Mouse (Mus musculus): ENCODE data around the gene Rab8b.

Rab8b gene

DNA sequence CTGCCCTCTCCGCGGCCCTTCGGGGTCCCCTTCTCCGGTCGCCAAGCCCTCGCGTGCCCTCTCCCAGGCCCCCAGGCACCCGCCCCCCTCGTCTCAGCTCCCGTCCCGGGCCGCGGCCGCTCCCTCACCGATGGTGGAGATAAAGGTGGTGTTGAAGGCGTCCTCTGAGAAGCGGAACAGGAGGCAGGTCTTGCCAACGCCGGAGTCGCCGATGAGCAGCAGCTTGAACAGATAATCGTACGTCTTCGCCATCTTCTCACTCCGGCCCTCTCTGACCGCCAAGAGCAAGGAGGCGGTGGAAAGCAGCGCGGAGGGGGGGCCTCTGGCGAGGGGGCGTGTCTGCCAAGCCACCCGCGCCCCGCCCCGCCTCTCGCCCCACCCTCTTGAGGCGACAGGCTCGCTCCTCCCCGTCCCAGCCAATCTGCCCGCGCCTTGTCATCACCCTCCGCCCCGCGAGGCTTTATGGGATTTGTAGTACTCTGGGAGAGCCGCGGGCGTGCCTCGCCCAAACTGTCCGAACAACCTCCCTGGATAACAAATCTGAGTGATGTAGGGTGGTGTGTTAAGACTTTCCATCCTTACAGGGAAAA lies at the start of gene Rab8b:
TSS of gene Rab8b (minus strand) at position 306 of the 590 bp plus-strand sequence.
- peak; percentile 96 for DNase-seq (ENCODE audit: low spot score)

DNA sequence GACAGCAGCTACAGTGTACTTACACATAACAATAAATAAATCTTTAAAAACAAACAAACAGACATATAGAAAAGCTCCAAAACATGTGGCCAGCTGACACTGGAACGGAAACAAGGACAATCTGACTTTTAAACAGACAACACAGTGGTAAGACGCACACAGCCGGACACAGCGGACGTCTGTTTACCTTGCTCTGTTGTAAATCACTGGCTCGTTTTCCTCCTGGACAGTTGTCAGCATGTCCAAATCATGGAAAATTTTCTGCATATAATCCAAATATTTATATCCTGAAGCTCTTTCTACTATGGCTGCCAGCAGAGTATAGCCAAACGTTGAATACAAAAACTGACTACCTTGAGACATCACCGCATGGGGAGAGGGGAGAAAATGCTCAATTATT lies 48.0 kb upstream of the Rab8b start:
- DNase-seq (ENCODE audit: low spot score), result no peak

DNA sequence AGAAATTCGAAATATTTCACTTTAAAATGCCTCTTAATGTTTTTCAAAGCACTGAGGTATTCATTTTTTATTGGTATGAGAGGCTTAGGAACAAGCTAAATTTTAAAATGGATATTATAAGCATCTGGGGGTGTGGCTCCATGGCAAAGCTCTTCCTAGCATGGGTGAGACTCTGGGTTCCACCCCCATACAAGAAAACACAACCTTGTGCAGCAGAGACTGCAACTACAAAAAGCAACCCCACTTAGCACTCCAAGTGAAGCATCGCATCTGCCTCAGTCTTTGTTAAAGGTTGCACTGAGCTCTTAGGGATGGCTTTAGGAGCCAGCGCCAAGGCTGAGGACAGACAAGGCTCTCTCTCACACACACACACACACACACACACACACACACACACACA lies 42.0 kb upstream of the Rab8b start:
- no peak for DNase-seq (ENCODE audit: low spot score)

DNA sequence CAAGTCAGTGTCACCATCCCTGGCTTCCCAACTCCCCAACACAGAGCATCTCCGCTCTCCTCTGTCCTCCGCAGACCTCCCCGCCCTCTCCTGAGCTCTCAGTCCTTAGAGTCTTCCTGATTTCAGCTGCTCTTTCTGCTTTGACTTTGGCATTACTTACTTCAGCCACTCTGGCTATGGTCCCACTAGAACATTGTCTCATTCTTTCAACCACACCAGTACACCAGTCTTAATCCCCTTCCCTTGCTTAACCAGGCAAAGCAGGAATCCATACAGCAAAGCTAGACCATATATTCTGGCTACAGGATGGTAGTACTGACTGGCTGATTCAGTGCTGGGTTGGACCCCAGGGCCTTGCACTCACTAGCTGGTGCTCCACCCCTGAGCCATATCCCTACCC lies 38.0 kb upstream of the Rab8b start:
- no peak for DNase-seq (ENCODE audit: low spot score)

DNA sequence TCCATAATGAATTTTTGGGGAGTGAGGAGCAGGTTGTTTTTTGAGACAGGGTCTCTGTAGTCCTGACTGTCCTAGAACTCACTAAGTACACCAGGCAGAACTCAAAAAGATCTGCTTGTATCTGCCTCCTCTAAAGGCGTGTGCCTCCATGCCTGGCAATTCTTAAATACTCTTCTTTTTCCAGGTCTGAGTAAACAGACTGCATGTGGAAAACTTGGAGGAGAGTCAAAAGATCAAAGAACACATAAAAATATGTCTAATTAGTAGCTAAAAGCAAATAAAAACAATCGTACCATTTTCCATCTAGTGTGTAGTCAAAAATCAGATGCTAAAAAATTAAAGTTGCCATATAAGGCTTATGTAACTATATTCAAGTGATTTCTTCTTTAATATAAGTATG lies 33.4 kb upstream of the Rab8b start:
- DNase-seq (ENCODE audit: low spot score), result no peak

DNA sequence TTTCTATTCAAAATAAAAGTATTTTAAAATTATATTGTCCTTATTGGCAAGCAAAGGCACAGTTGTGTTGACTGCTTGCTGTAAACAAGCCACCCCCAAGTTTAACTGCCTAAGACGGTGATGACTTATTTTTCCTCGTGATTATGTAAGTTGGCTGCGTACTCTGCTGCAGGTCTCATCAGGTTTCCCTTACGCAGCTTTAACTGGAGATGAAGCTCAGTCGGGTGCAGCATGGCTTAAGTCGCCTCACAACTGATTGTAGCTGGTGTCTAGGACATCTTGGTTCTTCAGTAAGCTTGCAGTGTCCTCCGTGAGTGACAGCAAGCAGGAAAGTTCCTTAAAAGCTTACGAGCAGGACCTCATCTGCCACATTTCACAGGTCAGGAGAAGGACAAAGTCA lies 32.8 kb upstream of the Rab8b start:
- DNase-seq (ENCODE audit: low spot score), result no peak

DNA sequence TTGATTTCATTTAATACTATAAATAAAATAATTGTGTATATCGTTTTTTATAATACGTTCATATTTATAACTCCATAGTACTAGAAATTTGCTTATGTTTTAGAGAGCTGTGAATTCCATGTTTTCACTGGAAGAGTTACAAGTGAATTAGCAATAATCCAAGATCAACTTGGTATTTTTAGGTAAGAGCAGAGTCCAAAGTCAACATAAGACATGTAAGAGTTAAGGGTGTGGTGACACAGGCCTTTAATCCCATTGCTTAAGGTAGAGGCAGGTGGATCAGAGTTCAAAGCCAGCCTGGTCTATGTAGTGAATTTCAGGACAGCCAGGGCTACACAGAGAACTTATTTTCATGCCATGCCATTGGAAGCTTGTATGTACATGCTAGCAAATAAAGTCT lies 29.0 kb upstream of the Rab8b start:
- no peak for DNase-seq (ENCODE audit: low spot score)

DNA sequence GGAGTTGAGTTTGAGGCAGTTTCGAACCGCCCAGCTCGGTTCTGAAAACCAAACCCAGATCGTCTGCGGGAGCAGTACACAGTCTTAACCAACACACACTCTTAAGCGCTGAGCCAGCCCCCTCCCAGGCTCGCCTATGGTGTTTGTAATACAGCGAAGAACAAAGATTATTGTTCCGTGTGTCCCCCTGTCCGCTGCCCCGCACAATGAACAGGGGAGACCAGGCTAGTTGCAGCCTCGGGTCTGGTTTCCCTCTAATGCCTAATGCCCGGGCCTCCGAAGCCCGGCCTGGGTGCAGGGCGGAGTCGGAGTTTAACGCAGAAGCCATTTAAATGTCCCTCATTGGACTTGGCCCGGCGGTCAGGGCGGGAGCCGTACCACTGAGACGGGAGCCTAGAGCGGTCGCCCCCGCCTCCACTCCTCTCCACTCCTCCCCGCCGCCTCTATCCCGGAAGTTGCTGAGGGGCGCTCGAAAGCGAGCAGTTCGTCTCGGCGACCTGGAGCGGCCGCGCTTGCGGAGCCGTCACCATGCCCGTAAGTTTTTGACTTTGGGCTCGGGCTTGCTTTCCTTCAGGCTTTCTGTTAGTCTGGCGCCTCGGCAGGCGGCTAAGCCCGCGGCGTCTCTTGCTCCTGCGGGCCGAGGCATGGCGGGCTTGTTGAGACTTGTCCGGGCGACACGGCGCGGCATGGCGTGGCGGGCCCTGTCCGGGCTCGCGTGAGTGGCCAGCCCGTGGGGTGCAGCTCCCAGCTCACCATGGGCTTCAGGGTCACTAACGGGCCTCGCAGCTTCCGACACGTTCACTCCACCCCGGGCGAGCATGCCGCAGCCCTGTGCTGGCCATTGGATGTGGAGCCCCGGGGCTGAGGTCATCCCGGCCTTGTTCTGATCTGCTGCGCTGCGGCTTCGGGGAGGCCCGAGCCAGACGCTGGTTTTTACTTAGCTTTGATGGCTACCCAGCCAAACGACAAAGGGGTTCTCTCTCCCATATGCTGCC lies 26.5 kb upstream of the Rab8b start, which contains the start of gene Rps27l:
TSS of gene Rps27l (plus strand) at position 440 of the 995 bp plus-strand sequence.
- DNase-seq (ENCODE audit: low spot score), result peak; percentile 95

DNA sequence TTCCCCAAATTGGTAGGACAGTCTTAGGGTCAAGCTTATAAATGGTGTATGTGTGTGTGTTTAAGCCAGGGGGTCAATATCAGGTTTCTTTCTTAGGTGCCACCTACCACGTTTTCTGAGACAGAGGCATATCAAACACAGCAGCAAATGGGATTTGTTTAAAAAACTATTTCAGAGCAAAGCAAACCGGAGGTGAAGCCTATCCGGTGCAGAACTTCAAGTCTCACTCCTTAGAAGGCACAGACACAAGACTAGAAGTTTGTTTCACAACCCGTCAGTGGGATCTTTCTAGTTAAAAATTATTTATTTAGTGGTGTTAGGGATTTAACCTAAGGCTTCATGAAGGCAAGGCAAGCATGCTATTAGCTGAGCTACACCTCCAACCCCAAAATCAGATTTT lies 25.7 kb upstream of the Rab8b start:
- no peak for DNase-seq (ENCODE audit: low spot score)

DNA sequence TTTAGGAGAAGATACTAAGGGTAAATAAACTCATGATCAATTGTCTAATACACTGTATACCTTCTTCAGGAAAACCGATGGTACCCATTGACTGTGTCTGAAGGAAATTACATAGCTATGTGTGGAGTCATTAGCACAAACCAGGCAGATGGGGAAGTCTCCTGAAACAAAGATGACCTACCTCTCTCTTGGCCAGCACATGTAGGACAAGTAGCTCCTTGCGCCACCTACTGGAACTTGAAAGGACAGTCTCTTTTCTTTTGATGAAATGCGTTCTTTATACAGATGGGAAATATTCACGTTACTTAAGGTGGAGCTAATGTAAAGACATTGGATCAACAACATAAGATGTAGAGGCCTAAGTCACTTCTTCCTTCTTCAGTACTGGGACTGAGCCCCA lies 19.3 kb upstream of the Rab8b start:
- peak; percentile 73 for DNase-seq (ENCODE audit: low spot score)

DNA sequence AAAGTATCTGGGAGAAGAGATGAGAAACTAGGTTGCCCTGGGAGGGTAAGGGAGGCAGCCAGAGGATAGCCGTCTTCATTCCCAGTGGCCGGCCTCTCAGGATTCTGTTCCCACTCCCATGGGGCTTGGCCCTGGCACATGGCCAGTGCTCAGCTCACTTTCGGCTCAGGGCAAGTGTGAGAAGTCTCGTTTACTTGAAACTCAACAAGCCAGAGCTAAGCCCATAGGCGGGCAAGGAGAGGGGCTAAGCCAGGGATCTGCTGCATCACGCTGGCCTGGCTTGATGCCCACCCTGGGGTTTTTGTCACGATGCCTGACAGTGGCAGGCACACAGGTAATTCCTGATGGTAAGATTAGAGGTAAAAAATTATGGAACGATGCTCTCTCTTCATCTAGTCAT lies 18.0 kb upstream of the Rab8b start:
- DNase-seq (ENCODE audit: low spot score), result no peak

DNA sequence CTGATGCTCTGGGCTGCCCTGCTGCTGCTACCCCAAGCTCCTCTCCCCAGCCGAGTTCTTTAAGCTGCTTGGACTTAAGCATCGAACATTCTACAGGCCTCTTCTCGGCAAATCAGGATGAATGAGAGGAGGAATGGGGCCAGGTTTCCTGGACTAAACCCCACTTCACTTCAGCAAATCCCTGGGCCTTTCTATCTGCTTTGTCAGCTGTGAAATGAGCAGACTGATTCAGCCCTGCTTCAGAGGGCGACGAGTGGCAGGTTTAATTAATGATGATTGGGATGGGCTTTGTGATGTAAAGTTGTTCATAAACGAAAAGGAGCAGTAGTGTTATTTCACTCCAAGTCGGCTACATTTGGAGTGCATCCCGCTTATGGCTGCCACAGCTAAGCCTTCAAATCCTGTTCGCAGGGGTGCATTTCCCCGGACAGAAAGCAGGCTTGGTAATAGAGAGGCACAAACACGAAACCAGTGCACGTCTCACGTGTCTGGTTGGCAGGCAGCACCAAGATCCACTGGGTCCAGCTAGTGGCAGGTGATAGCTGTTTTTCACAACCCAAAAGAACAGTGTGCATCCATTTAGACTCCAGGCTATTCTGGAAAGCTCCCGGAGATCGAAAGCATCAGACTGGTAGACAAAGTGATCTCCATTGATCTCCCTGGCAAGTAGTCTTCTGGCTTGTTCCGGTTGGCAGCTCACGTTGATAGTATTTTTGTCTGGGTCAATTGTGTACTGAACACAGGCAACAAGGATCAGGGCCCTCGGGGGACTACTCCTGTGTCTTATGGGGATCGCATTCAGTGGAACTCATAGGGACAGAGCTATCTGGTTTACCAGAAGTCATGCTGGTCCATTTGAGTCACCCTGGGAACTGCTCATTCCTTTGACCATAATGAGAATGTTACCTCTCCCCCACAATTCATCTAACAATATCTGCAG lies 14.7 kb upstream of the Rab8b start:
- no peak for DNase-seq (ENCODE audit: low spot score)

DNA sequence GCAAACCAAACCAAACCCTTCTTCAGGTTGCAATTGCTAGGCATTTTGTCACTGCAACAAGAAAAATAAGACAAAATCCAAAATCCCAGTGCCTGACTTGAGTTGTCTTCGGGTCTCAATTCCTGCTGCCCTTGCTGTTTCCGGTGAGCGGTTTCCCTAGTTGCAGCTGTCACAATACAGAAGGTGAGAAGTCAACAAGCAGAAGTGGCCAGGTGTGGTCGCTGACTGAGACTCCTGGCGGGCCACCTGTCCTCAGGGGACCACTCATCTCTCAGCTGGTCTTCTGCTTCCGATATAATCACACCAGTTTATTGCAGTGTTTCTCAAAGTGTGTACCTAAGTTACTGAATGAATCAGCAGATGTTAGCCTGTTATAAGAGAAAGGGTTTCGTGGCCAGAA lies 10.9 kb upstream of the Rab8b start:
- no peak for DNase-seq (ENCODE audit: low spot score)

DNA sequence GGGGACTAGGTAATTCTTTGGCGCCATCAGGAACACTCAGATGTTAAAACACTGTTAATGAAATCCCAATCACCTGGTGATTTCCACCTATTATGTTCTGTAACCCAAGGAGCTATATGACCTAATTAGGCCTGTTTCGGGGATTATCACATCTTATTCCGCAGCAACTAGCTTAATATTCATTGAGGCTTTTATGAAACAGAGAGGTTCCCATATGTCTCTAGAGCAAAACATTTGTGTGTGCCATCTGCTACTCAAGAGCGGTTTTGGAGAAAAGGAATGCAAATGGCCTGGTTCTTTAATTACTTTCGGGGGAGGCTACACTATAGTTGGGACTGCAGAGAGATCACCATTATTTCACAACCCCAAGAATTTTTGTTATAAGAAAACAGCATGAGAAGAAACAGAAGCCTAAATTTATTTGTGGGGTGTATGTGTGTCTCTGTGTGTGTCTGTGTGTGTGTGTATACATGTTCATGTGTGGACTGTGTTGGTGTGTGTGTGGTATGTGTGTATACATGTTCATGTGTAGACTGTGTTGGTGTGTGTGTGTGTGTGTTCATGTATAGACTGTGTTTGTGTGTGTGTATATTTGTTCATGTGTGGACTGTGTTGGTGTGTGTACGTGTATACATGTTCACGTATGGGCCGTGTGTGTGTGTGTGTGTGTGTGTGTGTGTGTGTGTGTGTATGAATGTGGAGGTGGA lies 8.4 kb upstream of the Rab8b start:
- DNase-seq (ENCODE audit: low spot score), result no peak

DNA sequence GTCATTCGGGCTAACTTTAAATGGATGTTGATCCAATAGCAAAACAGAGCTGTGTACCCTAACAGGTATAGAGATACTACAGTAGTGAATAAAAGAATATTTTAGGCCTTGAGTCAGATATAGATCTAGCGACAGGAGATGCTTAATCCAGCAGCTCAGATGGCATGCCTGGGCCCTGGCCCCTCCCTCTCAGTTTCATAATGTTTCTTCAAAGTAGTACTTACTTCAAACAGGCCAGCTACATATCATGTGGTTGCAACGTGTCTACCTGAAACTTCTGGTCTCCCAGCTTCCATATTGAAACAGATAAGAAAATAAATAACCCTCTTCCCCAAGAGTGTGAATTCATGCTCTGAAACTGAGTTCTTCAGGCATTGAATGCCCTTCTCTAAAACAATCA lies 6.4 kb upstream of the Rab8b start:
- DNase-seq (ENCODE audit: low spot score), result no peak

DNA sequence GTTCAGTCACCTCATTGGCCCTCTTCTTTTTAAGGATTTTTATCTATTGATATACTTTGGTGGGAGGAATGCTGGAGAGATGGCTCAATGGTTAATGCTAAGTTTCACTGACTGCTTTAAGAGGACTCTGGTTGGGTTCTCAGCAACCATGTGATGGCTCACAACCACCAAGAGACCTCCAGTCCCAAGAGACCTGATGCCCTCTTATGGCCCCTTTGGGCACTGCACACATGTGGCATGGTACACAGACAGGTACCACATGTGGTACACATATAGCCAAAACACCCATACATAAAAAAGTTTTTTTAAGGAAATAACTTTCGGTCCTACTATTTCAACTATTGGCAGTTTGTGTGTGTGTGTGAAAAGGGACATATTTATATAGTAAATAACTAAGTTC lies 2.6 kb upstream of the Rab8b start:
- no peak for DNase-seq (ENCODE audit: low spot score)

DNA sequence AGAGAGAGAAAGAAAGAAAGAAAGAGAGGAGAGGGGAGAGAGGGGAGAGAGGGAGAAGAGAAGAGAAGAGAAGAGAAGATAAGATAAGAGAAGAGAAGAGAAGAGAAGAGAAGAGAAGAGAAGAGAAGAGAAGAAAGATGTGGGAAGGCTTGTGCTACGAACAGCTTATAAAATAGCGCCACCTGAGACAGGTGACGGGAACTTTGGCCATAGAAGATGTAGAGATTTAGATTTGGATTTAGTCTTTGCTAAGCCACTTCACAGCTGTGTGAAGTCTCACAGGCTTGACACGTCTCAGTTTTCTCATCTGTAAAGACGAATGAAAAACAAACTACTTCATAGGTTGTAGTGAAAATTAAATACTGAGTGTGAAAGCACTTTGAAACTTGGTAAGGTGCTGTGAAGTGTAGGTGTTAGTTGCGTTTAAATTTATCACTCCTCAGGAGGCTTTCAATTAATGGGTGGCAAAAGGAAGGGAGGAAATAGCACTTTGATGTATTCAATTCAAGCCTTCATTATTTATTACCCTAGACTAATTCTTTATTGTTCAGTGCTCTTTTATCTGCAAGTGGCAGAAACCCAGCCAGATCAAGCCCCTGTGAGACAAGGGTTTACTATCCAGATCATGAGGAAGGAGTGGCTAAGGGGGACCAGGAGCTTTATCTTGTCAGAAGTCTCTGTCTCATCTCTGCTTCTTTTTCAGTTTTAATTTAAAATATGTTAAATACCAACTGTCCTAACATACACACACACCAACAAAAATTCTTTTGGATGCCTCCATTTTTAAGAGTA lies 1.2 kb upstream of the Rab8b start:
- no peak for DNase-seq (ENCODE audit: low spot score)

DNA sequence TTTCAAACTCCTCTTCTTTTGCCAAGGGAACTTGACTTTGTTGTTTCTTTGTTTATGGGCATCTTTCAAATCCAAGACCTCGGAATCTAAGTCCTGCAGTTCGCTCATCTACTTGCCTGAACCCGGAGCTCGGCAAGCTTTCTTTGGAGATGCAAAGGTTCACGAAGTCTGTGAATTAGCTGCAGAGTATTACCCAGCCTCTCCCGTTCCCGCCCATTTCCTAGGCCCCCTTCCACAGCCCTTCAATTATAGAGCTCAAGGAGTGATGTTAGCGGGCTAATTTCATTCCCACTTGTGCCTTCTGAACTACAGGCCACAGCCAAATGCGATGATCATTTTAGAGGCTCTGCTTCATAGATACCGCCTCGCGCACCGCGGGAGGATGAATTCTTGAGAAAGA lies 494 bp upstream of the Rab8b start:
- DNase-seq (ENCODE audit: low spot score), result no peak

DNA sequence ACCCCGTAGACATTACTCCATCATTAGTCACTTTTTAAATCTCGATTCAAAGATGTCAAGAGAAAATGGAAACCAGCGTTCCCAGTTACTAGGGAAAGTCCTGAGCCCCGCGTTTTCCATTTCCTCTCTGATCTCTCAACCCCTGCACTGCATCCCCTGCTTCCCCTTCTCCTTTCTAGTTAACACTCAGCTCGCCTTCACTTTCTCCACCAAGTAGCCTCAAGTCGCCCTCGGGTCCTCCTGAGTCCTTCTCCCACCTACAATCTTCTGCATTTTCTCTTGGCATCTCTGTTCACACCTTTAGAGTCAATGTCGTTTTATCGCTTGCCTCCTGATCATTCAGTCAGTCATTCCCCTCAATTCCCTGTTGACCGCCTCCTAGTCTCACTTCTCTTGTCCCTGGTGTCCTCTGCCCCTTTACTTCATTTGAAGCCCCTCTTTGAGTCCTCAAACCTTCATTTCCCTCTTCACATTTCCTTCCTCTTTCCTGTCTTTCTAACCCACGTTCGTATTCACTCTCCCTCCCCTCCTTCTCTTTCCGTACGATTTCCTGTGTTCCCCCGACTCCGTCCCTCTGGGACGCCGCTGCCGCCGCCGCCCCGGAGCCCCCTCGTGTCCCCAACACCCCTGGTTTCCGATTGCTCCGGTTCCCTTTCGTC lies 686 bp downstream of the Rab8b start:
- no peak for DNase-seq (ENCODE audit: low spot score)

DNA sequence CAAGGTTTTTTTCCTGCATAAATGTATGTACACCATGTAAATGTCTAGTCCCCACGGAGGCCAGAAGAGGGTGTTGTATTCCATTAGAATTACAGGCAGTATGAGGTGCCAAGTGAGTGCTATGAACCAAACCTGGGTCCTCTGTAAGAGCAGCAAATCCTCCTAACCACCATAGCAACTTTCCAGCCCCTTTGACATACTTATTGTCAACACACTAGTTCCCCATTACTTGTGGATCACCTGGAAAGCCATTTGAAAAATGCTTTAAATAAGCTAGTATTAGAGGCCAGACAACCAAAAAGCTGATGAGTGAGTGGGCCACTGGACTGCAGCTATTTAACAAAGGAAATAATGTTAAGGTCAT lies 1.6 kb downstream of the Rab8b start:
- no peak for DNase-seq (ENCODE audit: low spot score)
